Mouse (Mus musculus) MEL (cell line): ENCODE data around the gene Wdr91. TPM values are rescaled to one million over a fixed set of nuclear protein-coding genes. Genes with fewer than 3 reads are reported as not detected.

Experiments used
- DNase-seq: peaks from one replicate; pipeline ENCODE4 v3.0.0; 2011; ENCODE audit warnings: low read depth, low spot score
- H3K27ac ChIP-seq: 2 replicates; pipeline ENCODE4 v1.5.1; 2012; ENCODE audit warnings: low read depth, mild to moderate bottlenecking, control low read depth, low read length, moderate library complexity; ENCODE audit not compliant: control insufficient read depth
- H3K27me3 ChIP-seq, 2 experiments: fragments of 150-350 bp in 1 of 2; sonication (generic) in 1 of 2; 2 replicates each; pipeline ENCODE4 v1.6.1; 2012; ENCODE audit warnings: low read length in 2 of 2, mild to moderate bottlenecking in 2 of 2, improper control_type of control experiment in 1 of 2, moderate library complexity in 1 of 2; ENCODE audit not compliant: insufficient read depth in 2 of 2, control insufficient read depth in 1 of 2
- H3K36me3 ChIP-seq, 2 experiments: 2 replicates each; pipeline ENCODE4 v1.6.1; 2012 to 2014; ENCODE audit warnings: low read length in 2 of 2, improper control_type of control experiment in 1 of 2, inconsistent platforms in 1 of 2, mild to moderate bottlenecking in 1 of 2; ENCODE audit not compliant: insufficient read depth in 2 of 2, control insufficient read depth in 1 of 2
- H3K4me1 ChIP-seq, 2 experiments: fragments of 150-350 bp in 1 of 2; sonication (generic) in 1 of 2; 2 replicates each; pipeline ENCODE4 v1.6.1; 2012; ENCODE audit warnings: low read length in 2 of 2, improper control_type of control experiment in 1 of 2, mild to moderate bottlenecking in 1 of 2; ENCODE audit not compliant: insufficient read depth in 2 of 2, control insufficient read depth in 1 of 2
- H3K4me3 ChIP-seq, 2 experiments: fragments of 150-350 bp in 1 of 2; sonication (generic) in 1 of 2; 2 replicates each; pipeline ENCODE4 v1.5.1; 2012; ENCODE audit warnings: low read depth in 2 of 2, low read length in 2 of 2, mild to moderate bottlenecking in 2 of 2, moderate library complexity in 2 of 2, control low read depth in 1 of 2, improper control_type of control experiment in 1 of 2; ENCODE audit not compliant: control insufficient read depth in 1 of 2, insufficient read depth in 1 of 2
- H3K79me2 ChIP-seq: 2 replicates; pipeline ENCODE4 v1.6.1; 2012; ENCODE audit warnings: mild to moderate bottlenecking, low read length, moderate library complexity; ENCODE audit not compliant: control insufficient read depth, poor library complexity, insufficient read depth
- H3K9ac ChIP-seq: 2 replicates; pipeline ENCODE4 v1.6.1; 2012; ENCODE audit warnings: low read depth, mild to moderate bottlenecking, control low read depth, low read length, moderate library complexity; ENCODE audit not compliant: control insufficient read depth, poor library complexity, severe bottlenecking
- H3K9me3 ChIP-seq: fragments of 150-350 bp; sonication (generic); replicated peaks from 2 replicates; pipeline ENCODE4 v1.6.1; 2012; ENCODE audit warnings: mild to moderate bottlenecking, low read length, improper control_type of control experiment, moderate library complexity; ENCODE audit not compliant: insufficient read depth
- CHD2 ChIP-seq: IDR thresholded peaks from 2 replicates; pipeline ENCODE4 v1.6.1; 2011; ENCODE audit warnings: low read length, improper control_type of control experiment
- E2F4 ChIP-seq: IDR thresholded peaks from 2 replicates; pipeline ENCODE4 v1.6.1; 2011; ENCODE audit warnings: low read depth, low read length, improper control_type of control experiment, borderline replicate concordance
- ELF1 ChIP-seq: IDR thresholded peaks from 2 replicates; pipeline ENCODE4 v1.6.1; 2014; ENCODE audit warnings: low read depth, mild to moderate bottlenecking, inconsistent platforms, low read length, improper control_type of control experiment, moderate library complexity
- EP300 ChIP-seq, 2 experiments: IDR thresholded peaks; 2 replicates each; pipeline ENCODE4 v1.6.1; 2011; ENCODE audit warnings: improper control_type of control experiment in 2 of 2, low read length in 2 of 2, low read depth in 1 of 2, mild to moderate bottlenecking in 1 of 2
- ETS1 ChIP-seq: IDR thresholded peaks from 2 replicates; pipeline ENCODE4 v1.6.1; 2012; ENCODE audit warnings: low read depth, mild to moderate bottlenecking, inconsistent platforms, low read length, improper control_type of control experiment, moderate library complexity
- GABPA ChIP-seq: IDR thresholded peaks from 2 replicates; pipeline ENCODE4 v1.6.1; 2012; ENCODE audit warnings: low read depth, mild to moderate bottlenecking, inconsistent platforms, low read length, improper control_type of control experiment, moderate library complexity
- KAT2A ChIP-seq: conservative IDR thresholded peaks from 2 replicates; pipeline ENCODE4 v1.6.1; 2012; ENCODE audit warnings: low read depth, low read length, improper control_type of control experiment, inconsistent platforms
- MAFK ChIP-seq: IDR thresholded peaks from 2 replicates; pipeline ENCODE4 v1.6.1; 2011; ENCODE audit warnings: low read depth, mild to moderate bottlenecking, low read length, improper control_type of control experiment, borderline replicate concordance
- MAX ChIP-seq: IDR thresholded peaks from 2 replicates; pipeline ENCODE4 v1.6.1; 2011; ENCODE audit warnings: low read length, improper control_type of control experiment
- MAZ ChIP-seq: IDR thresholded peaks from 2 replicates; pipeline ENCODE4 v1.6.1; 2012; ENCODE audit warnings: low read depth, mild to moderate bottlenecking, inconsistent platforms, low read length, improper control_type of control experiment
- MEF2A ChIP-seq: IDR thresholded peaks from 2 replicates; pipeline ENCODE4 v1.6.1; 2014; ENCODE audit warnings: low read depth, mild to moderate bottlenecking, inconsistent platforms, low read length, improper control_type of control experiment; ENCODE audit not compliant: poor library complexity, insufficient replicate concordance, severe bottlenecking; ENCODE audit errors: extremely low read depth
- MXI1 ChIP-seq: IDR thresholded peaks from 2 replicates; pipeline ENCODE4 v1.6.1; 2011; ENCODE audit warnings: mild to moderate bottlenecking, low read depth, low read length, improper control_type of control experiment
- MYC ChIP-seq: IDR thresholded peaks from 2 replicates; pipeline ENCODE4 v1.6.1; 2011; ENCODE audit warnings: low read depth, mild to moderate bottlenecking, low read length, improper control_type of control experiment, moderate library complexity
- POLR2A ChIP-seq, 2 experiments: IDR thresholded peaks; 2 replicates each; pipeline ENCODE4 v1.6.1; 2011 to 2012; ENCODE audit warnings: low read length in 2 of 2, mild to moderate bottlenecking in 2 of 2, control low read depth in 1 of 2, improper control_type of control experiment in 1 of 2, low read depth in 1 of 2, moderate library complexity in 1 of 2; ENCODE audit not compliant: control insufficient read depth in 1 of 2, insufficient read depth in 1 of 2, poor library complexity in 1 of 2
- POLR2AphosphoS2 ChIP-seq: IDR thresholded peaks from 2 replicates; pipeline ENCODE4 v1.6.1; 2011; ENCODE audit warnings: low read length, improper control_type of control experiment
- RAD21 ChIP-seq: IDR thresholded peaks from 2 replicates; pipeline ENCODE4 v1.6.1; 2011; ENCODE audit warnings: mild to moderate bottlenecking, low read depth, low read length, improper control_type of control experiment
- RCOR1 ChIP-seq: IDR thresholded peaks from 2 replicates; pipeline ENCODE4 v1.6.1; 2012; ENCODE audit warnings: low read depth, mild to moderate bottlenecking, inconsistent platforms, low read length, improper control_type of control experiment
- SMC3 ChIP-seq: IDR thresholded peaks from 2 replicates; pipeline ENCODE4 v1.6.1; 2011; ENCODE audit warnings: low read depth, low read length, improper control_type of control experiment
- TCF12 ChIP-seq: IDR thresholded peaks from 2 replicates; pipeline ENCODE4 v1.6.1; 2014; ENCODE audit warnings: low read depth, mild to moderate bottlenecking, inconsistent platforms, low read length, improper control_type of control experiment, moderate library complexity
- UBTF ChIP-seq: IDR thresholded peaks from 2 replicates; pipeline ENCODE4 v1.6.1; 2012; ENCODE audit warnings: low read depth, mild to moderate bottlenecking, inconsistent platforms, low read length, improper control_type of control experiment, moderate library complexity, borderline replicate concordance; ENCODE audit not compliant: insufficient read depth
- ZC3H11A ChIP-seq: IDR thresholded peaks from 2 replicates; pipeline ENCODE4 v1.6.1; 2012; ENCODE audit warnings: low read depth, mild to moderate bottlenecking, inconsistent platforms, low read length, improper control_type of control experiment
- ZMIZ1 ChIP-seq: IDR thresholded peaks from 2 replicates; pipeline ENCODE4 v1.6.1; 2012; ENCODE audit warnings: low read depth, mild to moderate bottlenecking, inconsistent platforms, low read length, improper control_type of control experiment, moderate library complexity
- ZNF384 ChIP-seq: IDR thresholded peaks from 2 replicates; pipeline ENCODE4 v1.6.1; 2012; ENCODE audit warnings: low read depth, mild to moderate bottlenecking, inconsistent platforms, low read length, improper control_type of control experiment
- polyA plus RNA-seq, 2 experiments: library from polyadenylated mRNA; stranded (reverse) in 1 of 2; unstranded in 1 of 2; fragments of >175 nt in 1 of 2; fragments of >200 nt in 1 of 2; gene quantifications; 2 replicates each; pipeline versions ENCODE4 v1.2.1 to v1.2.4; 2012; ENCODE audit warnings: low replicate concordance in 2 of 2, low read depth in 1 of 2; ENCODE audit not compliant: insufficient read length in 2 of 2, insufficient read depth in 1 of 2, missing spikeins in 1 of 2
- total RNA-seq: library from RNA; depleted of rRNA; stranded (reverse); fragments of 300-350 nt; gene quantifications from 2 replicates; pipeline ENCODE4 v1.2.3, GENCODE M21; 2012

Wdr91 gene
- total and polyA plus RNA-seq, 3 experiments, result 11.7 to 24.1 TPM; not detected in 1

- TF ChIP-seq EP300 (IDR thresholded peaks at IDR 0.05; ENCODE audit: low read depth in 1 of 2, low read length in 2 of 2), result no peak
Measured at GRCm38 (mm10) chr6:34946486-34947079, 35.9 kb upstream of the Wdr91 start (continued).

DNA sequence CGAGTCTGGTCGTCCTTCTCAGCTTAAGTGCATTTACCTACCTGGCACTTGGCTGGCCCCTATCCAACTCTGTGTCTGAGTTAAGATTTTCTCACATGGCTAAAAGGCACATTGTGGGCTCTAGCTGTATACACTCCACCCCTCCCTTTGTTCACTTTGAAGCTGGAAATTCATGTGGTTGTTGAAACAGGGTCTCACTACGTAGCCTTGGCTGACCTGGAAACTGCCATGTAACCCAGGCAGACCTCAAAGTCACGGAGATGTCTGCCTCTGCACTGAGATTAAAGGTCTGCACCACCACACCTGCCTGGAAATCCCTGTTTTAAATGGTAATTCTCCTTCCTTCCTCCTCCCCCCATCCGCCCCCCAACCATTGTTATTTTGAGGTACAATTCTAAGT, 32.8 kb upstream of the Wdr91 start:
- Histone ChIP-seq H3K27me3 (no peaks in the 10 kb centered on the region), H3K4me1 (no peaks in the 10 kb centered on the region), H3K79me2 (no peaks in the 10 kb centered on the region), H3K4me3 (no peak overlapping the region), H3K9me3 (no peaks in the 10 kb centered on the region), H3K27ac (no peak overlapping the region), H3K36me3 (peaks cover 0 to 2% of the 10 kb centered on the region in 2 experiments; a peak in 1 of 4 replicates), H3K9ac (no peak overlapping the region)
- no peak for TF ChIP-seq MEF2A
- no peak for TF ChIP-seq ELF1
- TF ChIP-seq KAT2A, result no peak
- no peak for TF ChIP-seq MYC
- TF ChIP-seq GABPA, result no peak
- no peak for TF ChIP-seq E2F4
- no peak for TF ChIP-seq ZMIZ1
- TF ChIP-seq TCF12, result no peak
- TF ChIP-seq RAD21, result no peak
- TF ChIP-seq MAZ, result no peak
- TF ChIP-seq RCOR1, result no peak
- DNase-seq, result no peak

DNA sequence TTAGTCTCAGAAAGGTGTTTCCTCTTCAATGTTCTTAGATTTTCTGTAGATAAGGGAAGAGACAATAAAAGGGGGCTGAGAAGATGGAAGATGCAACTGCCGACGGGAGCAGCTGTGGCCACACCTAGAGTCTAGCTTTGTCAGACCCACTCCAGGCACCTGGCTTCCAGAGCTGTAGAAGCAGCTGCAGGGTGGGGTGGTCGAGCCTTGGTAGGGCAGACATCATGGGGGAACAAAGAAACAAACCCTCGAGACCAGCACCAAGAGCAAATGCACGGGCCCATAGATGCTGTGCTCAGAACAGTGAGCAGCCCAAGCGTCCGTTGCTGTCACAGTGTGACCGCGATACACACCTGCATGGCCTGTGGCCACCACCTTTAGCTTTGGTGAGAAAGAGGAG, 31.8 kb upstream of the Wdr91 start:
- no peaks in the 10 kb centered on the region for H3K4me1 ChIP-seq
- H3K36me3 ChIP-seq, result peaks cover 0 to 2% of the 10 kb centered on the region in 2 experiments; a peak in 1 of 4 replicates
- H3K9me3 ChIP-seq, result no peaks in the 10 kb centered on the region
- H3K79me2 ChIP-seq, result no peaks in the 10 kb centered on the region
- no peak for TF ChIP-seq MXI1
- TF ChIP-seq MAZ, result no peak
- TF ChIP-seq CHD2, result no peak
- TF ChIP-seq POLR2AphosphoS2, result no peak
- no peak for TF ChIP-seq ZC3H11A
- no peak for TF ChIP-seq RAD21
- TF ChIP-seq ELF1, result no peak
- TF ChIP-seq SMC3, result no peak
- TF ChIP-seq ETS1, result no peak
- no peak for TF ChIP-seq MAFK
- no peak for TF ChIP-seq TCF12
- TF ChIP-seq UBTF, result no peak
- no peak for TF ChIP-seq MAX
- TF ChIP-seq MYC, result no peak
- TF ChIP-seq POLR2A (IDR thresholded peaks at IDR 0.05; ENCODE audit: control insufficient read depth in 1 of 2, insufficient read depth in 1 of 2, low read depth in 1 of 2, low read length in 2 of 2, poor library complexity in 1 of 2), result no peak
- TF ChIP-seq ZNF384, result no peak
- no peak for TF ChIP-seq ZMIZ1
- no peak overlapping the region for H3K9ac ChIP-seq
- no peak overlapping the region for H3K27ac ChIP-seq
- H3K4me3 ChIP-seq, result no peak overlapping the region
- no peak for DNase-seq
- H3K27me3 ChIP-seq, result no peaks in the 10 kb centered on the region
